Mouse (Mus musculus): Measurements from ENCODE around the gene Rtraf. TPM values are rescaled to one million over a fixed set of nuclear protein-coding genes. Genes with fewer than 3 reads are reported as not detected.

Gene Rtraf
- 17.4 and 26.3 TPM in 2 replicates for polyA plus RNA-seq (2012; rRNA removed; ENCODE audit: low replicate concordance)

DNA sequence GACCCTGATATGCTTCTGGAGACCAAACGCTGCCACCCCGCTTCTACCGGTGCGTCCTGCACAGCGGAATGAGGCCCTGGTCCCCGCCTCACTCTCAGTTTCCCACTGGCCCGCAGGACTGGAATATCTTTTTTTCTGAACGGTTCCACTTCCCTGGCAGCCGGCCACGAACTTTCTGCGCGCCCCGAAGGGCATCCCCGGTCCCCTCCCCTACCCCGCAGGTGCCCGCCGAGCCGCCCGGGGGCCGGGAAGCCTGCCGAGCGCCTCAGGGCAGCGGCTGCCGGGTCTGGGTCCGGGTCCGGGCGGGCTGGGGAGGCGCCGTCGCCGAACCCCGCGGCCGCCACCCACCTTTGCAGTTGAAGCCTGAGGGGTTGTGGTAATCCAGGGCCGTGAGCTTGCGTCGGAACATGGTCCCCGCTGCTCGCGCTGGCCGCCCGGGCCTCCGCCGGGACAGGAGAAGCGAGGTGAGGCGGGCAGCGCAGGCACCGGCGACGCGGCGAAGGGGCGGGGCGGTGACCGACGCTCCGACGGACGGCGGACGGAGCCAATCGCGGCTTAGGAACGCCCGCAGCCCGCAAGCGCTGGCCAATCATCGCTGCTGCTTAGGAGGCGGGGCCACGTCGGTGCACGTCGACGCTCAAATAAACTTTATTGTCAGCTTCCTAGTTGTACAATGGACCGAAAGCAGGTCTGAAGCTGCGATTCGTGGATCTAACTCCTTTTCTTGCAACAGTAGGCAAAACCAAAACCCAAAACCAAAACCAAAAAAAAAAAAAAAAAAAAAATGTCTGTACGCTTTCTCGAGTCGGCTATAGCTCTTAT is at the start of gene Rtraf:
Gene Rtraf, minus strand, starts transcription at position 504 of the 822 bp plus-strand sequence.

Other genes with a start within 250 kb of the Rtraf start
- gene Gm2237, start 238.7 kb downstream of the Rtraf start, polyA plus RNA-seq (2012; rRNA removed; ENCODE audit: low replicate concordance), result 0.25 and 0.88 TPM in 2 replicates
- gene Gm5458, start 221.2 kb downstream of the Rtraf start, polyA plus RNA-seq (2012; rRNA removed; ENCODE audit: low replicate concordance), result not detected in 2 replicates
- gene Nid2, start 72.6 kb downstream of the Rtraf start, polyA plus RNA-seq (2012; rRNA removed; ENCODE audit: low replicate concordance), result 29.0 and 34.6 TPM in 2 replicates
- gene Gng2, start 153.8 kb upstream of the Rtraf start, polyA plus RNA-seq (2012; rRNA removed; ENCODE audit: low replicate concordance), result 14.9 and 18.7 TPM in 2 replicates